Mouse (Mus musculus): Measurements from ENCODE around the gene Smpd4.

Smpd4 gene

GRCm38 (mm10) chr16:17639081-17639480 lies 19.9 kb downstream of the Smpd4 start:
- no peak for DNase-seq

- no peak for DNase-seq
These were observed 20.8 kb downstream of the Smpd4 start for GRCm38 (mm10) chr16:17639951-17640350.

- DNase-seq, result peak; percentile 24 to 30
These were observed 21.6 kb downstream of the Smpd4 start for GRCm38 (mm10) chr16:17640706-17641105.

GRCm38 (mm10) chr16:17641301-17641700 lies 22.1 kb downstream of the Smpd4 start:
- peak in 1 of 2 experiments; percentile 44 for DNase-seq

- peak; percentile 85 for DNase-seq
These were observed 23.2 kb downstream of the Smpd4 start for GRCm38 (mm10) chr16:17642311-17642710.

- peak in 1 of 2 experiments; percentile 17 for DNase-seq
These were observed 24.4 kb downstream of the Smpd4 start for GRCm38 (mm10) chr16:17643437-17643990.

- peak; percentile 86 to 90 for DNase-seq
These were observed 27.4 kb downstream of the Smpd4 start, which contains the start of gene Ccdc74a for GRCm38 (mm10) chr16:17646310-17647114. Gene Ccdc74a, plus strand, starts transcription at chr16:17646470.

- peak in 1 of 2 experiments; percentile 25 for DNase-seq
These were observed 28.0 kb downstream of the Smpd4 start for GRCm38 (mm10) chr16:17647156-17647555.

- DNase-seq, result peak; percentile 25 to 29
These were observed 28.6 kb downstream of the Smpd4 start for GRCm38 (mm10) chr16:17647566-17648340.

GRCm38 (mm10) chr16:17649925-17650605 lies 30.9 kb downstream of the Smpd4 start:
- peak in 1 of 2 experiments; percentile 28 for DNase-seq

- peak; percentile 42 to 47 for DNase-seq
These were observed 31.6 kb downstream of the Smpd4 start for GRCm38 (mm10) chr16:17650711-17651110.

GRCm38 (mm10) chr16:17652607-17653006 lies 33.5 kb downstream of the Smpd4 start:
- no peak for DNase-seq

- peak in 1 of 2 experiments; percentile 10 for DNase-seq
These were observed 34.4 kb downstream of the Smpd4 start for GRCm38 (mm10) chr16:17653601-17654000.

GRCm38 (mm10) chr16:17654188-17654795 lies 35.1 kb downstream of the Smpd4 start:
- peak in 1 of 2 experiments; percentile 29 for DNase-seq

- no peak for DNase-seq
These were observed 37.2 kb downstream of the Smpd4 start for GRCm38 (mm10) chr16:17656212-17656871.

GRCm38 (mm10) chr16:17665568-17665967 lies 46.4 kb downstream of the Smpd4 start:
- no peak for DNase-seq

GRCm38 (mm10) chr16:17669886-17670285 lies 50.7 kb downstream of the Smpd4 start:
- DNase-seq, result peak in 1 of 2 experiments; percentile 5
